ENCODE assay signal across 9 mouse cellular contexts in the genomic region with DNA sequence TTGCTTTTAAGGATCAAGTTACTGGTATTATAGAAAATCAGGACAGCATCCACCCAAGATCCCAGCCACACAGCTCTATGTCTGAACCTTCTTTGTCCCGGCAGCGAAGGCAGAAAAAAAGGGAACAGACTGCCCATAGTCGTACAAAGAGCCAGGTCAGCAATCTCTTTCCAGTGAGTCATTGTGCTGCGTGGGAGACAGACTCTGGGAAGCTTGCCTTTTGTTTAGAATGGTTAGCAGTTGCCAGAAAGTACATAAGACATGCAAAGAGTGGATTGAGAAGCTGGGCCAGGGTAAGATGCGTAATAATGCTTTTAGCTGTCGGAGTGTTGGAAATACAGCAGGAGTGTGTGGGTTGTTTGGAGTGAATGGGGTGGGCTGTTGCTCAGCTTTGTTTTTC. TPM values are rescaled to one million over a fixed set of nuclear protein-coding genes. Genes with fewer than 3 reads are reported as not detected.
DNase-seq lines count a peak whose midpoint lies in the region; ATAC-seq and TF ChIP-seq lines count a peak whose summit lies in the region.
"Had no signal": no experiment of that assay in that cellular context is flagged by ENCODE, and none has a peak within 500 bp of the region (broad histone marks: within the 10 kb centered on the region; RNA-seq: fewer than 3 reads in every experiment).

No protein-coding gene starts in this region.

- H3K27me3 ChIP-seq in lung, postnatal 0 days (replicated peaks; ENCODE audit: insufficient read depth, low read length), result no peaks in the 10 kb centered on the region
- H3K27me3 ChIP-seq: embryonic facial prominence, embryonic 12.5 days had no signal

- no peak overlapping the region for H3K27ac ChIP-seq in lung, postnatal 0 days (ENCODE audit: low read length)
- H3K27ac ChIP-seq: embryonic facial prominence, embryonic 12.5 days had no signal

- TF ChIP-seq CTCF in lung, postnatal 0 days (IDR thresholded peaks at IDR 0.05), result no peak

- peak; percentile 28 for DNase-seq in cerebellum, adult 9-11 months
- no peak for DNase-seq in cerebellum, postnatal 4 days (ENCODE audit: low spot score in 2 of 2)
- peak; percentile 84 for DNase-seq in right cerebral cortex, adult 18-20 months
- no peak for DNase-seq in right cerebral cortex, postnatal 14 days
- DNase-seq in kidney, adult 9 months, result peak; percentile 40
- peak; percentile 83 for DNase-seq in lung, postnatal 0 days (ENCODE audit: low spot score)
- DNase-seq in testis, postnatal 14 days (ENCODE audit: low spot score), result peak; percentile 74

- no peaks in the 10 kb centered on the region for H3K4me1 ChIP-seq in lung, postnatal 0 days (ENCODE audit: insufficient read depth, low read depth, low read length)
- H3K4me1 ChIP-seq: embryonic facial prominence, embryonic 12.5 days had no signal

- 73% methylated on average over 6 of the region's 6 CpGs for WGBS in lung, postnatal 0 days

- H3K9me3 ChIP-seq in lung, postnatal 0 days (ENCODE audit: low read length), result no peaks in the 10 kb centered on the region
- H3K9me3 ChIP-seq: embryonic facial prominence, embryonic 12.5 days had no signal

- no peak overlapping the region for H3K4me2 ChIP-seq in lung, postnatal 0 days (replicated peaks; ENCODE audit: low read depth, low read length)
- H3K4me2 ChIP-seq: embryonic facial prominence, embryonic 12.5 days had no signal

- no peak overlapping the region for H3K9ac ChIP-seq in lung, postnatal 0 days (replicated peaks; ENCODE audit: low read depth)
- H3K9ac ChIP-seq: embryonic facial prominence, embryonic 12.5 days had no signal

- H3K36me3 ChIP-seq in lung, postnatal 0 days (ENCODE audit: insufficient read depth, low read length), result no peaks in the 10 kb centered on the region

- no peak overlapping the region for H3K4me3 ChIP-seq in lung, postnatal 0 days (ENCODE audit: low read depth, low read length)
- H3K4me3 ChIP-seq: embryonic facial prominence, embryonic 12.5 days had no signal

- TF ChIP-seq EP300 in lung, postnatal 0 days (IDR thresholded peaks at IDR 0.05), result no peak

- peak; percentile 76 for ATAC-seq in lung, postnatal 0 days
- ATAC-seq in megakaryocyte, adult 5-6 weeks (ENCODE audit: poor library complexity, severe bottlenecking), result no peak

RNA-seq across cellular contexts. Expression of a gene that starts 23.0 kb away (rescaled TPM):
- polyA plus RNA-seq in lung, postnatal 0 days (2015; fragmentation: Nextera tagmentation; extraction: Ambion mirVana), result 4.7 and 4.9 TPM in 2 replicates
- 4.3 and 4.9 TPM in 2 replicates for total RNA-seq in megakaryocyte, adult 5-6 weeks (2015)
- 5.2 and 7.6 TPM in 2 replicates for total RNA-seq in megakaryocyte, adult 5-6 weeks (2017)

RNA-seq across cellular contexts. Expression of a gene that starts 27.0 kb away (rescaled TPM):
- polyA plus RNA-seq in lung, postnatal 0 days (2015; fragmentation: Nextera tagmentation; extraction: Ambion mirVana), result 42.4 and 48.9 TPM in 2 replicates
- total RNA-seq in megakaryocyte, adult 5-6 weeks (2015), result 22.8 and 32.1 TPM in 2 replicates
- total RNA-seq in megakaryocyte, adult 5-6 weeks (2017), result 20.2 and 28.3 TPM in 2 replicates

RNA-seq across cellular contexts. Expression of a gene that starts 27.3 kb away (rescaled TPM):
- polyA plus RNA-seq in lung, postnatal 0 days (2015; fragmentation: Nextera tagmentation; extraction: Ambion mirVana), result 467 and 493 TPM in 2 replicates
- total RNA-seq in megakaryocyte, adult 5-6 weeks (2015), result 179 and 205 TPM in 2 replicates
- 80.1 and 82.1 TPM in 2 replicates for total RNA-seq in megakaryocyte, adult 5-6 weeks (2017)

RNA-seq across cellular contexts. Expression of a gene that starts 31.1 kb away (rescaled TPM):
- 0.81 and 1.1 TPM in 2 replicates for polyA plus RNA-seq in lung, postnatal 0 days (2015; fragmentation: Nextera tagmentation; extraction: Ambion mirVana)
- not detected in 2 replicates for total RNA-seq in megakaryocyte, adult 5-6 weeks (2015)
- total RNA-seq in megakaryocyte, adult 5-6 weeks (2017), result not detected in 2 replicates
- polyA plus RNA-seq: embryonic facial prominence, embryonic 12.5 days had no signal

RNA-seq across cellular contexts. Expression of a gene that starts 44.7 kb away (rescaled TPM):
- 59.8 and 73.1 TPM in 2 replicates for polyA plus RNA-seq in lung, postnatal 0 days (2015; fragmentation: Nextera tagmentation; extraction: Ambion mirVana)
- 73.6 and 77.6 TPM in 2 replicates for total RNA-seq in megakaryocyte, adult 5-6 weeks (2015)
- 63.1 and 71.9 TPM in 2 replicates for total RNA-seq in megakaryocyte, adult 5-6 weeks (2017)

Comparison
In these comparisons a context has a peak if more than half of its experiments do, and no peak if none do; other contexts are left out.
1. DNase-seq: peak in cerebellum, adult 9-11 months (single experiment), right cerebral cortex, adult 18-20 months (single experiment), kidney, adult 9 months (single experiment), lung, postnatal 0 days (single experiment) and testis, postnatal 14 days (single experiment); none in cerebellum, postnatal 4 days (0 of 2) and right cerebral cortex, postnatal 14 days (single experiment).